Mouse (Mus musculus) heart, embryonic 11.5 days (tissue): ENCODE results near the gene Col18a1. TPM values are rescaled to one million over a fixed set of nuclear protein-coding genes. Genes with fewer than 3 reads are reported as not detected.

ENCODE experiments used
- ATAC-seq: fragments of 200-750 bp; cut with Nextera tagmentation; replicated peaks from 2 replicates; pipeline ENCODE4 v1.8.0; 2017; ENCODE audit warnings: moderate library complexity; ENCODE audit not compliant: insufficient number of reproducible peaks, low FRiP score, low TSS enrichment
- H3K27ac ChIP-seq: fragments of 300-500 bp; sonication (generic); 2 replicates; pipeline ENCODE4 v1.5.1; 2014; ENCODE audit warnings: mild to moderate bottlenecking, low read depth, low read length
- H3K27me3 ChIP-seq: fragments of 300-500 bp; sonication (generic); 2 replicates; pipeline ENCODE4 v1.6.1; 2014; ENCODE audit warnings: mild to moderate bottlenecking, low read length, mixed read lengths; ENCODE audit not compliant: control insufficient read depth, insufficient read depth
- H3K36me3 ChIP-seq: fragments of 300-500 bp; sonication (generic); 2 replicates; pipeline ENCODE4 v1.6.1; 2014; ENCODE audit warnings: mild to moderate bottlenecking, low read length, moderate library complexity, mixed read lengths; ENCODE audit not compliant: control insufficient read depth, insufficient read depth
- H3K4me1 ChIP-seq: fragments of 300-500 bp; sonication (generic); 2 replicates; pipeline ENCODE4 v1.6.1; 2014; ENCODE audit warnings: low read length; ENCODE audit not compliant: control insufficient read depth, insufficient read depth
- H3K4me2 ChIP-seq: fragments of 300-500 bp; sonication (generic); 2 replicates; pipeline ENCODE4 v1.6.1; 2014; ENCODE audit warnings: mild to moderate bottlenecking, moderate library complexity
- H3K4me3 ChIP-seq: fragments of 300-500 bp; sonication (generic); 2 replicates; pipeline ENCODE4 v1.5.1; 2014; ENCODE audit warnings: low read depth, low read length
- H3K9ac ChIP-seq: fragments of 300-500 bp; sonication (generic); 2 replicates; pipeline ENCODE4 v1.6.1; 2014; ENCODE audit warnings: mild to moderate bottlenecking, low read depth, low read length, moderate library complexity
- H3K9me3 ChIP-seq: fragments of 300-500 bp; sonication (generic); replicated peaks from 2 replicates; pipeline ENCODE4 v1.6.1; 2016; ENCODE audit warnings: low read length; ENCODE audit not compliant: control insufficient read depth
- WGBS: fragments of 180-500 bp; shearing (Covaris S2); extraction: QIAGEN DNeasy Blood & Tissue Kit; methylation state at CpG from one replicate; pipeline ENCODE4 v1.1.7; 2014; ENCODE audit not compliant: insufficient replicate concordance; 5-methylcytosine and 5-hydroxymethylcytosine counted together
- polyA plus RNA-seq: library from polyadenylated mRNA; unstranded; fragments of >200 nt; fragmentation: Nextera tagmentation; extraction: Ambion mirVana; gene quantifications from 2 replicates; pipeline ENCODE4 v1.2.1, GENCODE M21; 2014

Gene Col18a1
- polyA plus RNA-seq, 1 experiment from 2014 or later, result 113 TPM

DNA sequence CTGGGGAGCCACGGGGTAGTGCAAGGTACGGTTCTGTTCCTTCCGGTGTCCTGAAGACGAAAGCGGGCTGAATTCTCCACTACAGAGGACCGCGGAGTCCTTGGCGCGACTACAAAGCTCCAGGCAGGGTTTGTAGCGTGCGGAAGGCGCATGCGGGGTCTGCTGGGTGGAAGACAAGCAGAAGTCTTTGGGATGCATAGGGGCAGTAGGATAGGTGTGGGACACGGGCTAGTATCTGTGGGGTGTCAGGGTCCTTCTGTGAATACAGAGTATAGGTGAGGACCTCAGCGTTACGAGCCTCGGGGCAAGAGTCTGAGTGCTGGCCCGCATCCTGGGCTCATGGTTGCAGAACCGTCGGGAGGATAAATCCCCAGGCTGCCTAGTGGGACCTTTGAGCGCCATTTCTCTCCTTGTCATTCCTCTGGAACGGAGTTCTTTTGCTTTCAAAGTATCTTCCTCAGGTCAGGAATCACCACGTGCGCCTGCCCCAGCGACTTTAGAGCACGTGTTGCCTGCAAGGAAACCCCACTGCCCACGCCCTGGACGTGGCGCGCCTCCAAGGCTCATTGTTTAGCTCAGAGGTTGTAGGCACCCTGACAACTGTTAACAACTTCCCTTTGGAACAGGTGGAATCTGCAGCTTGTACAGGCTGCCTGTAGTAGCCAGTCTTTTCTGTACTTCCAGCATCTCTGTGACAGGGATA, 132.9 kb downstream of the Col18a1 start:
- Histone ChIP-seq H3K4me1 (peaks cover 6% of the 10 kb centered on the region; the same call in 1 of the 2 replicates), H3K4me3 (peak overlapping the region; percentile 69), H3K36me3 (peaks cover 1% of the 10 kb centered on the region; the same call in 1 of the 2 replicates), H3K4me2 (peak overlapping the region; percentile 90), H3K27ac (no peak overlapping the region), H3K9me3 (no peaks in the 10 kb centered on the region), H3K27me3 (no peaks in the 10 kb centered on the region), H3K9ac (peak overlapping the region; percentile 69)
- ATAC-seq, result peak; percentile 56; the same call in 1 of the 2 replicates
- WGBS, result 2% methylated on average over 30 of the region's 30 CpGs

DNA sequence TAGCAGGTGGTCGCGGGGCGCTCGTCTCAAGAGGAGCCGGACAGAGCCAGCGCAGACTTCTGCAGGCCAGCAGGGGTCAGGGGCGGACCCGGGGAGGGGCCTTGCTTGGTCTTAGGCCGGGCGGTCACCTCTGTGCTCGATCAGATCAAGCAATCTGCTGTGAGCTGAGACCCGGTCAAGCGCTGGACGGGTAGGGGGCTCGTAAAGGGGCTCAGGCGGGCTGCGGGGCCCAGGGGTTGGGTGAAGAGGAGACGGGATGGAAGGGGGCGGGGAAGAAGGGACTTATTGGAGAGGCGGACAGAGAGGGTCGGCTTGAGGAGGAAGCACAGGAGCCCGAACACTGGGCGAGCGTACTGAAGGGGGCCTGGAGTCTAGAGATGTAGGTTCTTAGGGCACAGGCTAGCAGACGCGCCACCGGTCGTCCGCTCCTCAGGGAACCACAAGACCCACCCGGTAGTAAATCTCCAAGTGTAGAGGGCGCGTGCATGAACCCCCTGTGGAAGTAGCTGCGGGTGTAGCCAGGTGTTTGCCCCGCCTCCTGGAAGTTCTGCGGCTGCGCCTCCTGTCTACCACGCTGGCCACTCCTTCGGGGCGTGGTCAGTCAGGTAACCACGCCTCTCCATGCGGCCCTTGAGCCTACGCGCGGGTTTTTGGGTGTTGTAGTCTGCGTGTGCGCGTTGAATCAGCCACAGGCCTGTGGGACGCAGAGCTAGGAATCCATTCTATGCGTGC, 133.6 kb downstream of the Col18a1 start:
- Histone ChIP-seq H3K27me3 (no peaks in the 10 kb centered on the region), H3K36me3 (no peaks in the 10 kb centered on the region), H3K27ac (no peak overlapping the region; the same call in 1 of the 2 replicates), H3K4me1 (peaks cover 6% of the 10 kb centered on the region; the same call in 1 of the 2 replicates), H3K4me3 (peak overlapping the region; percentile 69), H3K9me3 (no peaks in the 10 kb centered on the region), H3K9ac (peak overlapping the region; percentile 69), H3K4me2 (peak overlapping the region; percentile 90)
- ATAC-seq, result peak; percentile 93
- WGBS, result under 1% methylated on average over 46 of the region's 49 CpGs

GRCm38 (mm10) chr10:77031768-77032375, 134.5 kb downstream of the Col18a1 start, which contains the start of gene Slc19a1:
Slc19a1 (plus strand) TSS chr10:77032241.
- Histone ChIP-seq H3K9ac (peak within 1 kb of the TSS; percentile 69), H3K27ac (no peak within 1 kb of the TSS; the same call in 1 of the 2 replicates), H3K36me3 (no peaks in the 10 kb centered on the region), H3K27me3 (no peaks in the 10 kb centered on the region), H3K4me3 (peak within 1 kb of the TSS; percentile 69), H3K4me2 (peak within 1 kb of the TSS; percentile 90), H3K4me1 (peaks cover 6% of the 10 kb centered on the region; the same call in 1 of the 2 replicates), H3K9me3 (no peaks in the 10 kb centered on the region)
- ATAC-seq, result no peak
- WGBS, result 32% methylated on average over 13 of the region's 13 CpGs

DNA sequence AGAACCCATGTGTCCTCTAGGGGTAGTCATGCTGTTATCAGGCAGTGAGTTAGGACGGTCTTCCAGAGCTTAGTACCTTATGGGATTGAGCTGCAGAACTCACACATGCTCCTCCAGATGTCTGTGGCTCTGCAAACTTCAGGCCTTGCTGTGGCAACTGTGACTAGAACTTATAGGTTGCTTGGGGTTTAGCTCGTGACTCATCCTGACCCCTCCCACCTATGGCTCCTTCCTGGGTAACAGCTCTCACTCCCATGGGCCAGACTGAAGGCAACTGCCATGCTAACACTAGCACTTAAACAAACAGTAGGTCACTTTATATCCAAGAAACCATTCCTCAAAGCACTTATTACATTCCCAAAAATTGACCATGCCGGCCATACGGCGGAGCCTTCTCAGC, 135.7 kb downstream of the Col18a1 start:
- Histone ChIP-seq H3K36me3 (no peaks in the 10 kb centered on the region), H3K27ac (no peak overlapping the region), H3K4me1 (peaks cover 6% of the 10 kb centered on the region; the same call in 1 of the 2 replicates), H3K9ac (no peak overlapping the region), H3K27me3 (no peaks in the 10 kb centered on the region), H3K9me3 (no peaks in the 10 kb centered on the region), H3K4me3 (no peak overlapping the region), H3K4me2 (no peak overlapping the region)
- 83% methylated on average over 5 of the region's 5 CpGs for WGBS
- ATAC-seq, result no peak

GRCm38 (mm10) chr10:77029761-77030160, 136.6 kb downstream of the Col18a1 start:
- Histone ChIP-seq H3K4me1 (peaks cover 6% of the 10 kb centered on the region; the same call in 1 of the 2 replicates), H3K36me3 (no peaks in the 10 kb centered on the region), H3K9ac (no peak overlapping the region), H3K4me2 (no peak overlapping the region), H3K4me3 (no peak overlapping the region), H3K27ac (no peak overlapping the region), H3K9me3 (no peaks in the 10 kb centered on the region), H3K27me3 (no peaks in the 10 kb centered on the region)
- WGBS, result 75% methylated on average over 4 of the region's 4 CpGs
- no peak for ATAC-seq

DNA sequence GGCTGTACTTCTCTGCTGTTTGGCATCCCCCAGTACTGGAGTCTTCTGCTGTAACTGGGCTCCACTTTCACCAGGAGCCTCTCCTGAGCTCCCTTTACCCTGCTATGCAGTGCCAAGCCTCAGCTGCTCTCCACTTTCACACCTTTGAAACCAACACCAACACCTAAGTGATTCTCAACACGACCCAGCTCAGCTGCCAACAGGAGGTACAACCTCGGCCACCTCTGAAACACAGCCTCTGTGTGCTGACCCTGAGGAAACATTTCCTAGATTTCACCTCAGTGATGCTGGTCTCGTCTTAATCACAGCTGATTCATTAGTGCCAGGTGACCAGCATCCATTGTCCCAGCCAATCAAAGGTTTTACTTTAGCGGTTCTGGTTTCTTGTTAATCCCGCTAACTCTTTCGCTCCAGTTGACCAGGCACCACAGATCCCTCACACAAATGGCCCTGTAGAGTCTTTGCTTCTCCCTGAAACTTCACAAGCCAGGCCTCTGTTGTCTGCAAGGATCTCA, 137.5 kb downstream of the Col18a1 start:
- H3K9ac ChIP-seq, result no peak overlapping the region
- no peak overlapping the region for H3K4me2 ChIP-seq
- 73% methylated on average over 6 of the region's 6 CpGs for whole genome bisulfite sequencing
- no peaks in the 10 kb centered on the region for H3K9me3 ChIP-seq
- ATAC-seq, result no peak
- H3K4me1 ChIP-seq, result peaks cover 3% of the 10 kb centered on the region; the same call in 1 of the 2 replicates
- H3K36me3 ChIP-seq, result no peaks in the 10 kb centered on the region
- no peaks in the 10 kb centered on the region for H3K27me3 ChIP-seq
- H3K27ac ChIP-seq, result no peak overlapping the region
- H3K4me3 ChIP-seq, result no peak overlapping the region

- Histone ChIP-seq H3K4me3 (no peak overlapping the region), H3K4me1 (no peaks in the 10 kb centered on the region), H3K27me3 (no peaks in the 10 kb centered on the region), H3K9me3 (no peaks in the 10 kb centered on the region), H3K27ac (no peak overlapping the region), H3K4me2 (no peak overlapping the region), H3K9ac (no peak overlapping the region), H3K36me3 (no peaks in the 10 kb centered on the region)
- ATAC-seq, result no peak
- WGBS, result 72% methylated on average over 3 of the region's 3 CpGs
Measured at GRCm38 (mm10) chr10:77026944-77027343, 139.4 kb downstream of the Col18a1 start.

DNA sequence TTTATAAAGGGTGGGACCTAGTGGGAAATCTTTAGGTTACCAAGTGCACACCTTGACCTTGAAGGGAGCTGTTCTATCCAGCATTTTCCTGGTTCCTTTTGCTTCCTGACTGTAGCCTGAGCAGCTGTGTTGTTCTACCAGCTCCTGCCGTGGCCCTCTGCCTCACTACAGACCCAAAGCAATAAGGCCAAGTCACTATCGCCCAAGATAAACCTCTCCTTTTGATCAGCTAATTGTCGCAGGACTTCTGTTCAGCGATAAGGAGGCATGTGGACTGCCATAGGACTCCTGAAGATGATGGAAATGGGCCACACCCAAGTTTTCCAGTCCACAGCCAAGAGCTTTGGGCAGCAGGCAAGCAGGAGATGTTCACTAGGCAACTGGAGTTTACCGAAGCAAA, 142.1 kb downstream of the Col18a1 start:
- H3K9ac ChIP-seq, result no peak overlapping the region
- H3K27me3 ChIP-seq, result no peaks in the 10 kb centered on the region
- no peaks in the 10 kb centered on the region for H3K9me3 ChIP-seq
- H3K4me1 ChIP-seq, result no peaks in the 10 kb centered on the region
- H3K4me2 ChIP-seq, result no peak overlapping the region
- no peak overlapping the region for H3K27ac ChIP-seq
- H3K4me3 ChIP-seq, result no peak overlapping the region
- 62% methylated on average over 5 of the region's 5 CpGs for WGBS
- no peaks in the 10 kb centered on the region for H3K36me3 ChIP-seq
- ATAC-seq, result no peak
